Mouse (Mus musculus) spleen, embryonic (tissue): ENCODE measurements around the gene Kcnh1.

ENCODE experiments used
- CTCF ChIA-PET: fragments of 350-600 bp; sonication (Branson Sonifier 250); formaldehyde crosslinking; loops from one replicate; lab custom pipeline; 2022; lab: Charles Lee

Kcnh1 gene

DNA sequence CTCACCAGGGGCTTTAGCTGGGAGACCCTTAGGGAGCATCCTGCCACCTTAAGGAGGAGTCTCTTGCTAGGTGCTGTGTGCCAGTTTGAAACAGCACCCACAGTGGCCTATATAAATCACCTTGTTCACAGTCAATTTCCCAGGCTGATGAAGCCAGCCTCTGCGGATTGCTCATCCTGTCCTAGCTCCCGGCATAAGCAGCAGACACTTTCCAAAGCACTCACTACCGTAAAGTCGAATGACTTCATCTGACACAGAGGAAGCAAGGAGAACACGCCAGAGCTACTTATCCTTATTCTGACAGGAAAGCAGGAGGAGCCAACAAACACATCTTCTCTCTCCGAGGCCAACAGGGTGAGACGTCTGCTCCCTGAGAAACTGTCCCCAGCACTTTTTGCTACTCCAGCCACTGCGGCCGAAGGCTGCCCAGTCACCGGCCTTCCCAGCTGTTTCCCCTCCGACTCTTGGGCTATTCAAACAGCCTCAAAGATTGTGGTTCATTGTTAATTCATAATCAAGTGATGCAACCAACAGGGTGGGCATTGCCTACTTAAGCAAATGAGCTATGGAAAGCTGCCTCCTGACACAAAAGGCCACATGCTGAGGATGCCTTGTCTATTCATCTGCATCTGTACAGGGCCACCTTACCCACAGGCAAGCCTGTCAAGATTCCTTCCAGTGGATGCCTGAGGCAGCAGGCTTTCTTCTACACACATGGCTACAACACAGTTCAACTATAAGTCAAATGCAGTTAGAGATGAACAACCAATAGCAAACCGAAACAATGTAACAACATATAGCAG is 332.0 kb downstream of the Kcnh1 start:
- CTCF ChIA-PET = interaction anchor here (0.9 kb wide), 1 partner anchor 13 kb away, joined by 3 read pairs; no protein-coding TSS in a partner anchor

DNA sequence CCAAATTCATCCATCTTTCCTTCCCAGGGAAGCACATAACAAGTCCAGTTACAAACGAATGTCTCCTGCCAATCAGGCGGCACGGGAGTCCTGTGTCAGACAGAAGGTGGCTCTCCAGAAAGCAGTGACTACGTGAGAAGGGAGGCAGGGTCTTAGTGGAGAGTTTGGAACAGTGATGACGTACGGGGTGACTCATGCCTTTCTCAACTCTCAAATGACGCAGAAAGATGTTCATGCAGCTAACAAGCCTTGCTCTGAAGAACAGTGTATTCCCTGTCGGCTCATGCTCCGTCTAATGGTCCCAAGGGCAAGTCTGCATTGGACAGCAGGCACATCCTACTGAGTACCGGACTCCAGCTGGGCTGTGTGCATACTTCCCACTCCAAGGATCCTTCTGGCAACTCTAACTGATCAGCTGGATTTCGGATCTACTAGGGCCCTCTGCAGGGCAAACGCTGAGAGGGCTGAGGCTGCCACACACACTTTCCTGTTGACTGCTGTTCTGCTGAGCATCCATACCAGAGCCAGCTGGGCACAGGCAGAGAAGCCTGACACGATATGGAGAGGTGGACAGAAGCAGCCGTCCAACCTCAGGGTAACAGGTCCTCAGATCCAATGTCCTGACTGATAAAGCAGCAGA is 335.3 kb downstream of the Kcnh1 start:
- CTCF ChIA-PET = no interaction called here

DNA sequence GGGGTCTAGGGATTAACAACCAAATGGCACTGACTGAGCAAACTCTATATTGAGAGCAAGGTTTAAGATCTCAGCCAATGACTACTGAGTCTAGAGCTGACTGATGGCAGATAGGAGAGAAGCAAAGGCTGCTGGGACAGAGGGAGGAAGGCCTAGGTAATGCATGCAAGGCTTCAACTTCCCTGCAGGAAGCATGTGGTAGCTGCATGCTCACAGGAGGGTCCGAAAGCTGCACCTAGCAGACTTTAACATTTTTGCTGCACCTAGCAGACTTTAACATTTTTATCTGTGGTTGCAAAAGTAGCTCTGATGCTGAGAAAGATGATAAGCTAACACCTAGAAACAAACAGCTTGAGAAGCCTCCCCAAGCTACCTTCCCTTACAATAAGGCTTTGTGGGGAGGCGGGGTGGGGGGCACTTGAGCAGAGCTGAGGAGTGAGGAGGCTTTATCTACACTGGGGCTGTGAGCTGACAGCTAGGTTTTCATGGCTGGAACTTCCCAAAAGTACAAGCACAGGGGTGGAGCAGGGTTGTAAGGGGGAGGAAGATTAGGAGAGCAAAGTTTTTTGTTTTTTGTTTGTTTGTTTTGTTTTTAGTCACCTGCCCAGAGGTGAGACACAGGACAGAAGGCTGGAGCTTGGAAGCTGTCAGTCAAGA is 341.0 kb downstream of the Kcnh1 start:
- CTCF ChIA-PET = no interaction called here

DNA sequence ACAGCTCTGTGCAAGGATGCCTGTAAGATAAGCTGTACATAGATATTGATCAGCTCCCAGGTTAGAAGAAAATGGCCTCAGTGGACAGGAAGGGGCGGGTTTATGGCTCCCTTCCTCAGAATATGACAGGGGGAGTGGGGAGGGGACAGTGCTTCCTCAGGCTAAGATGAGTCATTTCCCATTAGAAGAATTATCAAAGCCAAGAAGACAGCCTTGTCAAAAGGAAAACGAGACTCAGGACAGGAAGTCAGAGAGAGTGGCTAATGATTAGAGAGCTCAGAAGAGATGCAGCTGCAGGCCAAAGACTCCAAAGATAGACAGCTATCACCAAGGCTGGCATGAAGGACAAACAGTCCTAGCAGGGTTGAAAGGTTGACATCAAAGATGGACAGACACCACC is 341.6 kb downstream of the Kcnh1 start:
- CTCF ChIA-PET = no interaction called here

DNA sequence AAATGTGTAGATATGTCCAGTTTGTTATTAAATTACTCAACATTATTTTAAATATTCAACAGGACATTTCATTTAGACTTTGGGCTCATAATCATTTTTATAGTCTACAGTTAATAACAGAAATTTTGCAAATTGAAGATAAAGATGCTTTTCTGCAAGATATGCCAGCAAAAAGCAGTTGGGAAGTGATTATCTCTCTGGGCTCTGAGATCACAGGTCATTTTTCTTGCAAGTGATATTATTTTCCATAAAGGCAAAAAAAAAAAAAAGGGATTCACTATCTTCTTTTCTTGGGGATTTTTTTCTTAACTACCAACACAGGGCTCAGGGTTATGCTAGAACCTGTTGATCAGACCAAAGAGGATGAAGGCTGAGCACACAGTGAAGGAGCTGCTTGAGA is 342.4 kb downstream of the Kcnh1 start:
- CTCF ChIA-PET = no interaction called here

GRCm38 (mm10) chr1:192536440-192536839 is 345.9 kb downstream of the Kcnh1 start:
- CTCF ChIA-PET = no interaction called here

DNA sequence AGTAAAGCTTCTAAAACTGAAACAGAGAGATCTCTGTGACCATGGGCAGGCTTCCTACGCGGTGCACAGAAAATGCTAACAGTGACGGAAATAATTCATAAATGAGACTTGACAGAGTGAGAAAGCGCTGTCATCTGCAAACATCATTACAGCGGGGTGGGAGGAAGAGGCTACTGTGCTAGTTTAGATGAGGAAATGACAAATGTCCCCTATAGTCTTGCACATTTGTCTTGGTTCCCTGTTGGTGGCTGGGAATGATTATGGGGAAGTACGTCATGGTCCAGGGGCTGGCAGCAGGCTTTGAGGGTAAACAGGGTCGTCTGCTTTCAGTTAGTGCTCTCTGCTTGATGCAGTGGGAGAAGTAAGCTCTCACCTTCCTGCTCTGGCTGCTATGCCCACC is 346.6 kb downstream of the Kcnh1 start:
- CTCF ChIA-PET = no interaction called here

DNA sequence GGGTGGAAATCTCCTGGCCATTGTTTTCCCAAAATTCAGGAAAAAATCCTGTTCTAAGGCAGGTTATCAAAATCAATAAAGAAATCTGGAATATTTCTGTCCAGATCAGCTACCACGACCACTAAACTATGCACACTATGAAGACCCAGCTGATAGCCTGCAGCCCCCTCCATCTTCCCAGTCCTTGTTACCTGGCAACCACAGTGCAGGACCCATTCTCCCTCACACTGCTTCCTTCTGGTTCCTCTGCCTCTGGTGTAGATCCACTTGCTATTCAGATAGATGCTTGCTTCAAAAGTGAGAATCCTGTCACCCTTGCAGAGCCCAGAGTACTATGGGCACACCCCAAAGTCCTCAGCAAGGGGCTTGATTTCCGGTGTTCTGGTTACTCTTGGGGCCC is 351.5 kb downstream of the Kcnh1 start:
- CTCF ChIA-PET = no interaction called here

- CTCF ChIA-PET = interaction anchor here (0.5 kb wide), 1 partner anchor 114 kb away, joined by 4 read pairs; no protein-coding TSS in a partner anchor
These were observed 353.1 kb downstream of the Kcnh1 start for GRCm38 (mm10) chr1:192543686-192544085.

DNA sequence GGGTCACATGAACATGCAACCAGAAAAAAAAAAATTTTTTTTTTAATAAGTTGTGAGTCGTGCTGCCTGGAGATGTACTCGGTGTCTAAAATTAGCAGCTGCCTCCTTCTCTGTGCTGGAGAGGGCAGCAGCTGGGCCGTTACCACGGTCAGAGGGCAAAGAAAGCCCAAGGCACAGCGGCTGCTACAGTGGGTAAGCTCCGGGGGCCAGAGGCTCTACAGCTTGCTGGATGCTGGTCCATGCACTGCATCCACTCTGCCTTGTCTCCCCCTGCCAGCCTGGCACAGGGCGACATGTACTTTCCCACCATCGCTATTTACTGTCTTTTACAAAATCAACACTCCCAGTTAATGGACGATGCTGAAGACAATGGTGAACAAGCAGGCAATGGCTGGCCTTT is 353.5 kb downstream of the Kcnh1 start:
- CTCF ChIA-PET = interaction anchor here (0.5 kb wide), 1 partner anchor 113 kb away, joined by 4 read pairs; no protein-coding TSS in a partner anchor

GRCm38 (mm10) chr1:192544901-192545300 is 354.3 kb downstream of the Kcnh1 start:
- CTCF ChIA-PET = no interaction called here

DNA sequence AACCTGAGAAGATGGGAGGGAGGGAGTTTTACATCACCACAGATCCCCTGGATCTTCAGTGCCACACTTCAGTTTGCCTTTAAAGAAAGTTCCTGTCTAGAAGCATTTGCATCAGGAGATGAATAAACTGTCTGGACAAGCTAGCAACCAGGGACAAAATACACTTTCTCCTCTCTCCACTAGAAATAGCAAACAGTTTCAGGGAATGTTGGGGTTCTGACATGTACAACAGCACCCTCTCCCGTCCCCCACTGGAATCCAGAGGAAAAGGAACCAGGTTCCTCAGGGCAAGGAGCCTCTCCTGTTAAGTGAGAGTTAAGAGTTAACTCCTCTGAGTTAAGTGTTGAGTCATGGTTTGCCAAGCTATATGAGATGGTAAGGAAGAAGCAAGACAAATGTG is 356.3 kb downstream of the Kcnh1 start:
- CTCF ChIA-PET = no interaction called here

- CTCF ChIA-PET = no interaction called here
These were observed 360.0 kb downstream of the Kcnh1 start for GRCm38 (mm10) chr1:192550561-192550960.

DNA sequence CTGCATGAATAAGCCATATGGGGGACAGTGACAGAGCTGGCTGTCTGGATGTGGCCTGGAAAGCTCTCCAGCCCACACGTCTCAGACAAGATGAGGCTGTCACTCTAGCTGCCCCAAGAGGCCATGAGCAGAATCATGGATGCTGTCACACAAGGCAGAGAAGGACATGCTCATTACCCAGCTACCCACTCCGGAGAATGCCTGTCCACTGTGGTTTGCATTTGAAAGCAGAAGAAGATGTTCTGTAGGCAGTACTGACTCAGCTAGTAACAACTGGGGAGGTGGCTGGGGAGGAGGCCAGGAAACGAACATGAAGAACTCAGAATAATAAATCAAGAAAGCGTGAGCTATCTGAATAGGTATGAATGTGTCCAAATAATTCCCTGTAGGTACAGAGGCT is 364.9 kb downstream of the Kcnh1 start:
- CTCF ChIA-PET = no interaction called here

- CTCF ChIA-PET = no interaction called here
These were observed 367.5 kb downstream of the Kcnh1 start for GRCm38 (mm10) chr1:192557978-192558594.

- CTCF ChIA-PET = no interaction called here
These were observed 368.8 kb downstream of the Kcnh1 start for GRCm38 (mm10) chr1:192559341-192559740.
